Mouse (Mus musculus) intestine, embryonic 15.5 days (tissue): ENCODE measurements at regions not wholly inside any gene's neighbourhood (a gene's known extent, or its start where the extent isn't known, plus 50 kb on each side); places are given as distances from the start of the nearest gene placed in this dataset.
A peak's percentile ranks its signal among the peaks of the same experiment; 100 is the strongest.

Experiments
- ATAC-seq: fragments of 200-750 bp; cut with Nextera tagmentation; 2 replicates; pipeline ENCODE4 v1.8.0; 2017; ENCODE audit warnings: moderate TSS enrichment, moderate library complexity
- H3K27ac ChIP-seq: fragments of 300-500 bp; sonication (generic); 2 replicates; pipeline ENCODE4 v1.5.1; 2015; ENCODE audit warnings: mild to moderate bottlenecking, inconsistent platforms
- H3K27me3 ChIP-seq: fragments of 300-500 bp; sonication (generic); replicated peaks from 2 replicates; pipeline ENCODE4 v1.6.1; 2015; ENCODE audit warnings: inconsistent platforms
- H3K36me3 ChIP-seq: fragments of 300-500 bp; sonication (generic); 2 replicates; pipeline ENCODE4 v1.6.1; 2015; ENCODE audit warnings: inconsistent platforms
- H3K4me1 ChIP-seq: fragments of 300-500 bp; sonication (generic); replicated peaks from 2 replicates; pipeline ENCODE4 v1.6.1; 2015; ENCODE audit warnings: inconsistent platforms
- H3K4me2 ChIP-seq: fragments of 300-500 bp; sonication (generic); replicated peaks from 2 replicates; pipeline ENCODE4 v1.6.1; 2015; ENCODE audit warnings: mild to moderate bottlenecking, inconsistent platforms
- H3K4me3 ChIP-seq: fragments of 300-500 bp; sonication (generic); replicated peaks from 2 replicates; pipeline ENCODE4 v1.5.1; 2015; ENCODE audit warnings: inconsistent platforms
- H3K9ac ChIP-seq: fragments of 300-500 bp; sonication (generic); 2 replicates; pipeline ENCODE4 v1.6.1; 2015; ENCODE audit warnings: inconsistent platforms
- H3K9me3 ChIP-seq: fragments of 300-500 bp; sonication (generic); 2 replicates; pipeline ENCODE4 v1.6.1; 2016; ENCODE audit warnings: inconsistent platforms
- WGBS: fragments of 180-500 bp; shearing (Covaris S2); methylation state at CpG from one replicate; pipeline ENCODE4 v1.1.7; 2015; 5-methylcytosine and 5-hydroxymethylcytosine counted together

- H3K27ac ChIP-seq, result no peak overlapping the region
- H3K27me3 ChIP-seq, result no peaks in the 10 kb centered on the region
- no peak overlapping the region for H3K4me2 ChIP-seq
- no peaks in the 10 kb centered on the region for H3K4me1 ChIP-seq
- no peak overlapping the region for H3K4me3 ChIP-seq
- no peak for ATAC-seq
- no peaks in the 10 kb centered on the region for H3K9me3 ChIP-seq
- no peaks in the 10 kb centered on the region for H3K36me3 ChIP-seq
- WGBS, result 37% methylated on average over 3 of the region's 3 CpGs
- H3K9ac ChIP-seq, result no peak overlapping the region
These were observed 292.3 kb upstream of the Nbea start for GRCm38 (mm10) chr3:56475529-56476527.

- Histone ChIP-seq H3K9ac (no peak overlapping the region), H3K4me2 (no peak overlapping the region), H3K27me3 (no peaks in the 10 kb centered on the region), H3K36me3 (no peaks in the 10 kb centered on the region), H3K4me1 (no peaks in the 10 kb centered on the region), H3K4me3 (no peak overlapping the region), H3K9me3 (no peaks in the 10 kb centered on the region), H3K27ac (no peak overlapping the region)
- no peak for ATAC-seq
- WGBS, result 74% methylated on average over 6 of the region's 6 CpGs
These were observed 289.1 kb upstream of the Nbea start for GRCm38 (mm10) chr3:56472651-56473050.

DNA sequence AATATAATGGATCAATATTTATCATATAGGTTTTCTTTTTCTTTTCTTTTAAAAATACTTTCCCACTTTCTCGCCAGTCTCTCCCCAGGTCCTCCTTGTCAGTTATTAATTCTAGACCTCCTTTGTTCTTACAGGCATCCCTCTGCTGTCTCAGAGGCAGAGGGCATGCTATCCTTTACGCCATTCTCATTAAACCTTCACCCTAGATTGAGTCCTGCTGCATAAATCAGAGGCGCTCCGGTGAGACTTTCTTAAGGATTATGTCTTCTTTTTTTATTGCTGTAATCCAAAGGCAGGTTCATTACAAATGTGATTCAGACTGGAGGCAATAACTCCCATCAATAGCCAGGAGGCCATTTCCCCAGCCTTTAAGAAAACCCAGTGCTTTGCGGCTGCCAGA, 288.3 kb upstream of the Nbea start:
- Histone ChIP-seq H3K9ac (no peak overlapping the region), H3K4me1 (no peaks in the 10 kb centered on the region), H3K27me3 (no peaks in the 10 kb centered on the region), H3K36me3 (no peaks in the 10 kb centered on the region), H3K4me3 (no peak overlapping the region), H3K4me2 (no peak overlapping the region), H3K27ac (no peak overlapping the region), H3K9me3 (no peaks in the 10 kb centered on the region)
- 70% methylated on average over 5 of the region's 5 CpGs for WGBS
- ATAC-seq, result no peak

DNA sequence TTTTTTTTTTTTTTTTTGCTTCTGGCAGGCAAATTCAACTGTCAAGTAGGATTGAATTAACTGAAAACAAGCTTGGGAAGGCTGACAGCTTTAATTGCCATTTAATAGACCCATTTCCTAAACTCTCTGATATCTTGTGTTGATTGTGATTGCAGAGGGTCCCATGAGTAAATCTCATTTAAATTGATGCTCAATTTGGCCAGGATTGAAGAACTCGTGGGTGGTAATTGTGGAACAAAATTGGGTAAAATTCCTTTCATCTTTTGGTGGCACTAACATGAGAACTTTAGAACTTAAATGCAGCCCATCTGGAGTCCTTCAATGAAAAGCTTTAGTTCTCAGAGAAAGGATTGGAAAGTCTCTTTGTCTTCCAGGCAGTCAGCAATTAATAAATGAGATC, 287.7 kb upstream of the Nbea start:
- no peak for ATAC-seq
- 33% methylated on average over 1 of the region's 1 CpGs for WGBS
- H3K27me3 ChIP-seq, result no peaks in the 10 kb centered on the region
- no peak overlapping the region for H3K27ac ChIP-seq
- no peaks in the 10 kb centered on the region for H3K4me1 ChIP-seq
- no peak overlapping the region for H3K4me2 ChIP-seq
- no peaks in the 10 kb centered on the region for H3K36me3 ChIP-seq
- no peaks in the 10 kb centered on the region for H3K9me3 ChIP-seq
- H3K4me3 ChIP-seq, result no peak overlapping the region
- H3K9ac ChIP-seq, result no peak overlapping the region

DNA sequence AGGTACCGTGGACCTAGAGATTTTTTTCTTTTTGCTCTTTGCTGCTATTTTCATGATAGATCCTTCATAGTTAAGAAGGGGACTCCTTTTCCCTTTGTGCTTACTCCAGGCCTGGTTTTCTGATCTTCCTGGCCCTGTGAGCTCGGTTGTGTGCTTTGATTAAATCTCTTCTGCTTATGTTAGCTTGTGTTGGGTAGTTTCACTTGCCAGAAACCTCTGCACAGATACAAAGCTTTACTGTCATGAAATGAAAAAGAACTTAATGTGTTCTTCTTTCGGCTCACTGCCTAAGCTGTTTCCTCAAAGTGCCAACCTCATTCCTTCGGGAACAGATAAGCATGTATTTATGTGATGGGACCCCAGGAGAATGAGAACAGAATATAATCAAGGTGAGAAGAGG, 274.1 kb upstream of the Nbea start:
- no peak for ATAC-seq
- no peak overlapping the region for H3K9ac ChIP-seq

DNA sequence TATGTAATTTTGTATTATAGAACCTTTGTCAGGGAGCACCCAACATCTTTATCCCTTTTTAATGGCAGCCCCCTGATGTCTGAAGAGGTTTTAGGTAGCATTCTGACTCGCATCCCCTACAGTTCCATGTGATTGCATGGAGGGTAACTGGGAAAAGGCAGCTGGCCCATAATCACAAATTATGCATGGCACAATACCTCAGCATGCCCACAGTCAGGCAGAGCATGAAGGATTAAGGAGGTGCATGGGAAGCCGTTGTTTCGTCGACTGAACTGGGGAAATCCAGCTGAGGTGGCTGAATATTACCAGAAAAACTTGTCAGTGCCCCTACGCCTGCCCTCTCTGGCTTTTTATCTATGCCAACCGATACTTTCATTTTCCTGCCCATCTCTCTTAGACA, 272.8 kb upstream of the Nbea start:
- Histone ChIP-seq H3K9me3 (no peaks in the 10 kb centered on the region), H3K36me3 (no peaks in the 10 kb centered on the region), H3K9ac (no peak overlapping the region), H3K27ac (no peak overlapping the region), H3K4me3 (no peak overlapping the region), H3K4me2 (no peak overlapping the region), H3K27me3 (no peaks in the 10 kb centered on the region), H3K4me1 (no peaks in the 10 kb centered on the region)
- no peak for ATAC-seq
- WGBS, result 78% methylated on average over 6 of the region's 6 CpGs

More for the DNA sequence above, 274.1 kb upstream of the Nbea start:
- H3K4me3 ChIP-seq, result no peak overlapping the region
- no peaks in the 10 kb centered on the region for H3K4me1 ChIP-seq
- no peaks in the 10 kb centered on the region for H3K27me3 ChIP-seq
- H3K36me3 ChIP-seq, result no peaks in the 10 kb centered on the region
- H3K9me3 ChIP-seq, result no peaks in the 10 kb centered on the region
- H3K27ac ChIP-seq, result no peak overlapping the region
- WGBS, result 41% methylated on average over 4 of the region's 4 CpGs
- H3K4me2 ChIP-seq, result no peak overlapping the region

GRCm38 (mm10) chr3:56438900-56439299, 255.4 kb upstream of the Nbea start:
- no peak overlapping the region for H3K9ac ChIP-seq
- H3K4me3 ChIP-seq, result no peak overlapping the region
- no peaks in the 10 kb centered on the region for H3K27me3 ChIP-seq
- no peak overlapping the region for H3K27ac ChIP-seq
- H3K4me1 ChIP-seq, result no peaks in the 10 kb centered on the region
- 73% methylated on average over 5 of the region's 5 CpGs for WGBS
- no peak overlapping the region for H3K4me2 ChIP-seq
- no peaks in the 10 kb centered on the region for H3K36me3 ChIP-seq
- no peaks in the 10 kb centered on the region for H3K9me3 ChIP-seq
- ATAC-seq, result no peak

GRCm38 (mm10) chr3:56438020-56438747, 254.7 kb upstream of the Nbea start:
- Histone ChIP-seq H3K27me3 (no peaks in the 10 kb centered on the region), H3K9me3 (no peaks in the 10 kb centered on the region), H3K4me3 (no peak overlapping the region), H3K27ac (no peak overlapping the region), H3K9ac (no peak overlapping the region), H3K4me1 (no peaks in the 10 kb centered on the region), H3K36me3 (no peaks in the 10 kb centered on the region), H3K4me2 (0 out of 2 replicates have a peak overlapping the region, but pooled peaks have one; percentile 3)
- ATAC-seq, result peak; percentile 53
- 49% methylated on average over 12 of the region's 12 CpGs for WGBS

DNA sequence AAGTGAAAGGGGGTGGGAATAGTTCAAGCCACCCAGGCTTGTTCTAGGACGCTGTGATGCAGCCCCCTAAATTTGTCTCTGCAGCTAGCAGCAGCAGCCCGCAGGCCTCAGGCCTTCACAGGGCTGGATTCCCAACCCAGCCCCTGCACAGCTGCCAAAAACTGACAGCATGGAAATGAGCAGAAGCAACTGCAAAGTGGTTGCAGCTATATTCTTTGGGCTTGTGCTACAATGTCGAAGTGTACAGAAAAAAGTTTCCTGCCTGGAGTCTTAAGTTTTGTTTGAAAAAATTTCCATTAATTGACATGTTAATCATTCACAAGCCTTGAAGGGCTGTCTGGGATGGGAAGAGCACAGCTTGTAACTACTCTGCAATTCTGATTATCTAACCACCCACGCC, 253.6 kb upstream of the Nbea start:
- no peaks in the 10 kb centered on the region for H3K9me3 ChIP-seq
- H3K27me3 ChIP-seq, result no peaks in the 10 kb centered on the region
- H3K4me2 ChIP-seq, result no peak overlapping the region
- peak; percentile 51; the same call in 1 of the 2 replicates for ATAC-seq
- no peak overlapping the region for H3K4me3 ChIP-seq
- no peaks in the 10 kb centered on the region for H3K36me3 ChIP-seq
- 33% methylated on average over 4 of the region's 4 CpGs for WGBS
- no peak overlapping the region for H3K9ac ChIP-seq
- no peak overlapping the region for H3K27ac ChIP-seq
- no peaks in the 10 kb centered on the region for H3K4me1 ChIP-seq

GRCm38 (mm10) chr3:56433495-56433894, 250.0 kb upstream of the Nbea start:
- WGBS, result 58% methylated on average over 1 of the region's 1 CpGs
- Histone ChIP-seq H3K27ac (no peak overlapping the region), H3K4me3 (no peak overlapping the region), H3K27me3 (no peaks in the 10 kb centered on the region), H3K9ac (no peak overlapping the region), H3K36me3 (no peaks in the 10 kb centered on the region), H3K4me1 (no peaks in the 10 kb centered on the region), H3K4me2 (no peak overlapping the region), H3K9me3 (no peaks in the 10 kb centered on the region)
- ATAC-seq, result no peak

GRCm38 (mm10) chr3:56427201-56427600, 243.7 kb upstream of the Nbea start:
- no peak overlapping the region for H3K9ac ChIP-seq
- no peak overlapping the region for H3K27ac ChIP-seq
- H3K9me3 ChIP-seq, result no peaks in the 10 kb centered on the region
- no peaks in the 10 kb centered on the region for H3K4me1 ChIP-seq
- 84% methylated on average over 1 of the region's 1 CpGs for WGBS
- H3K4me2 ChIP-seq, result no peak overlapping the region
- no peak for ATAC-seq
- no peak overlapping the region for H3K4me3 ChIP-seq
- H3K36me3 ChIP-seq, result no peaks in the 10 kb centered on the region
- no peaks in the 10 kb centered on the region for H3K27me3 ChIP-seq

- Histone ChIP-seq H3K9ac (no peak overlapping the region), H3K4me1 (no peaks in the 10 kb centered on the region), H3K27me3 (no peaks in the 10 kb centered on the region), H3K36me3 (no peaks in the 10 kb centered on the region), H3K9me3 (no peaks in the 10 kb centered on the region), H3K27ac (no peak overlapping the region), H3K4me3 (no peak overlapping the region), H3K4me2 (no peak overlapping the region)
- 88% methylated on average over 4 of the region's 4 CpGs for WGBS
- no peak for ATAC-seq
These were observed 214.5 kb upstream of the Nbea start for GRCm38 (mm10) chr3:56397851-56398496.
